Mouse (Mus musculus) stomach, embryonic 15.5 days (tissue): Measurements from ENCODE around the gene A130010J15Rik. TPM values are rescaled to one million over a fixed set of nuclear protein-coding genes. Genes with fewer than 3 reads are reported as not detected.
A peak's percentile ranks its signal among the peaks of the same experiment; 100 is the strongest.

Experiments used
- ATAC-seq: fragments of 200-750 bp; cut with Nextera tagmentation; 2 replicates; pipeline ENCODE4 v1.8.0; 2017; ENCODE audit warnings: low read depth, moderate number of reproducible peaks, moderate TSS enrichment; ENCODE audit not compliant: insufficient read depth, low FRiP score
- H3K27ac ChIP-seq: fragments of 300-500 bp; sonication (generic); 2 replicates; pipeline ENCODE4 v1.5.1; 2015; ENCODE audit warnings: mild to moderate bottlenecking, inconsistent platforms
- H3K27me3 ChIP-seq: fragments of 300-500 bp; sonication (generic); replicated peaks from 2 replicates; pipeline ENCODE4 v1.6.1; 2015; ENCODE audit warnings: inconsistent platforms
- H3K36me3 ChIP-seq: fragments of 300-500 bp; sonication (generic); 2 replicates; pipeline ENCODE4 v1.6.1; 2015; ENCODE audit warnings: inconsistent platforms
- H3K4me1 ChIP-seq: fragments of 300-500 bp; sonication (generic); 2 replicates; pipeline ENCODE4 v1.6.1; 2015; ENCODE audit warnings: inconsistent platforms
- H3K4me2 ChIP-seq: fragments of 300-500 bp; sonication (generic); 2 replicates; pipeline ENCODE4 v1.6.1; 2015; ENCODE audit warnings: mild to moderate bottlenecking, inconsistent platforms
- H3K4me3 ChIP-seq: fragments of 300-500 bp; sonication (generic); replicated peaks from 2 replicates; pipeline ENCODE4 v1.5.1; 2015; ENCODE audit warnings: inconsistent platforms
- H3K9ac ChIP-seq: fragments of 300-500 bp; sonication (generic); 2 replicates; pipeline ENCODE4 v1.6.1; 2015; ENCODE audit warnings: inconsistent platforms
- H3K9me3 ChIP-seq: fragments of 300-500 bp; sonication (generic); 2 replicates; pipeline ENCODE4 v1.6.1; 2016; ENCODE audit warnings: inconsistent platforms
- WGBS: fragments of 180-500 bp; shearing (Covaris S2); methylation state at CpG from one replicate; pipeline ENCODE4 v1.1.7; 2015; 5-methylcytosine and 5-hydroxymethylcytosine counted together
- polyA plus RNA-seq: library from polyadenylated mRNA; unstranded; fragments of >200 nt; fragmentation: Nextera tagmentation; extraction: Ambion mirVana; gene quantifications from 2 replicates; pipeline ENCODE4 v1.2.1, GENCODE M21; 2015

The A130010J15Rik gene
- polyA plus RNA-seq, 1 experiment from 2014 or later: 16.3 TPM

DNA sequence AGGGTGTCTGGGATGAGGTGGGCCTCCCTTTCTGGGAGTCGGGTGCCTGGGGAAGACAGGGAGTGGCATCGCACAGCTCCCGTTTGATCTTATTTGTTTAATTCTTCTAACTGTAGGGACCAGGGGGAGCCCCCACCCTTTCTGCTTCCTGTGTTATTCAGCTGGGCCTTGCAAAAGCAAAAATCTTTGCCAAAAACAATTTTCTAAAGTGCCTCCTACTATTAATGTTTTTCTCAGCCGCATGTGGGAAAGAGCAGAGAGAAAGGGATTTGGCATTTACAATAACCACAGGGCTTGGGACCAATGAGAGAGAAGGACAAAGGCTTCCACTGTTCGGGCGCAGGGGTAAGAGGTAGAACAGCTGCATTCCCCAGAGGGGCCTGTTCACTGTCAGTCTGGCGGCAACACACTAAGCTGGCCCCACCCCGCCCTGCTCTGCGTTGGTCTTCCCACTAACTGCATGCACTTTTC lies 21.3 kb downstream of the A130010J15Rik start:
- H3K4me3 ChIP-seq: no peak overlapping the region
- no peaks in the 10 kb centered on the region for H3K36me3 ChIP-seq
- H3K27ac ChIP-seq: peak overlapping the region; percentile 87
- peak; percentile 90 for ATAC-seq
- no peak overlapping the region for H3K9ac ChIP-seq
- H3K4me2 ChIP-seq: peak overlapping the region; percentile 10; the same call in 1 of the 2 replicates
- no peaks in the 10 kb centered on the region for H3K27me3 ChIP-seq
- WGBS: 8% methylated on average over 9 of the region's 9 CpGs
- no peaks in the 10 kb centered on the region for H3K9me3 ChIP-seq
- H3K4me1 ChIP-seq: peaks cover 28% of the 10 kb centered on the region

DNA sequence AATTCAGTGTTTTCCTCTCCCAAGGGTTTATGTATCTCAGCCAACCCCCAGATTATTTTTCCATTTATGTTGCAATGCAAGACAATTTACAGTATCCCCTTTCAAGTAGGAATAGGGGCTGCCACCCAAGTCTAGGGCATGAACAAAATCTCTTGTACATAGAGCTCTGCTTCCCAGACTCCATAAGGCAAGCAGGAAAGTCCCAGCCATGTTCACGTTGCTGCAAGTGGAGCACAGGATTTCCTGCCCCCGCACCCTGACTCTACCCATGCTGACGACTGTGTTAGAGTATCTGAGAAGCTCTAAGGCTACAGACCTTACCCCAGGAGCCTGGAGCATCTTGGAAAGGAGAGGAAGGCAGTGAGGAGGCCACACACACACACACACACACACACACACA lies 21.9 kb downstream of the A130010J15Rik start:
- WGBS: 32% methylated on average over 3 of the region's 3 CpGs
- Histone ChIP-seq H3K4me1 (peaks cover 28% of the 10 kb centered on the region), H3K9ac (no peak overlapping the region), H3K27ac (peak overlapping the region; percentile 87), H3K4me3 (no peak overlapping the region), H3K36me3 (no peaks in the 10 kb centered on the region), H3K9me3 (no peaks in the 10 kb centered on the region), H3K27me3 (no peaks in the 10 kb centered on the region), H3K4me2 (peak overlapping the region; percentile 10; the same call in 1 of the 2 replicates)
- ATAC-seq: no peak

DNA sequence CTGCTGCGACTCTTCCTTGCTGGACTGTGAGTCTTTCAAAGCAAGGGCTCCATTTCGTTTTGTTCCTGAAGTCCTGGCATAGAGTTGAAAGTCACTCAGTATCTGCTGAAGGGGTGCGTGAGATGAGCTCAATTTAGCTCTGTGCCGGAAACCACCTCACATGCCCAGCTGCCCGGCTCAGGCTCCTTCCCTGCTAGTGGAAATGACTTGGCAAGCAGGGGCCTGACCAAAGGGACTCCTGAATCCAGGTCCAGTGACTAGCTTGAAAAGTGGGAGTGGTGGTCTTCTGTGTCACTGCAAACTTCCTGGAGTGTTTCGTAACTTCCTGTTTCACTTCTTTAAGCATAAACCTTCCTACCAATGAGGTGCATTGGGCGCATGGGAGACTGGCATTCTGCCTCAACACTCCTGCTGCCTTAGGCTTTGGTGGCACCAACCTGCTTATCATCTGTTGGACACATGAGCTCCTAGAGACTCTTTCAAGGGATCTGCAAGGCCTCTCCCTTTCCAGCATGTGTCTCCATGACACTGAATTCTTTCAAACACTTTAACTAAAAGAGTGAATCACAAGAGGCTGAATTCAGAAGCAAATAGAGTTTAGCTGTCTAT lies 23.9 kb downstream of the A130010J15Rik start:
- ATAC-seq: no peak
- Histone ChIP-seq H3K4me3 (no peak overlapping the region), H3K9me3 (no peaks in the 10 kb centered on the region), H3K9ac (no peak overlapping the region), H3K36me3 (no peaks in the 10 kb centered on the region), H3K4me2 (no peak overlapping the region), H3K27me3 (no peaks in the 10 kb centered on the region), H3K27ac (no peak overlapping the region), H3K4me1 (peaks cover 28% of the 10 kb centered on the region)
- 78% methylated on average over 7 of the region's 7 CpGs for WGBS

DNA sequence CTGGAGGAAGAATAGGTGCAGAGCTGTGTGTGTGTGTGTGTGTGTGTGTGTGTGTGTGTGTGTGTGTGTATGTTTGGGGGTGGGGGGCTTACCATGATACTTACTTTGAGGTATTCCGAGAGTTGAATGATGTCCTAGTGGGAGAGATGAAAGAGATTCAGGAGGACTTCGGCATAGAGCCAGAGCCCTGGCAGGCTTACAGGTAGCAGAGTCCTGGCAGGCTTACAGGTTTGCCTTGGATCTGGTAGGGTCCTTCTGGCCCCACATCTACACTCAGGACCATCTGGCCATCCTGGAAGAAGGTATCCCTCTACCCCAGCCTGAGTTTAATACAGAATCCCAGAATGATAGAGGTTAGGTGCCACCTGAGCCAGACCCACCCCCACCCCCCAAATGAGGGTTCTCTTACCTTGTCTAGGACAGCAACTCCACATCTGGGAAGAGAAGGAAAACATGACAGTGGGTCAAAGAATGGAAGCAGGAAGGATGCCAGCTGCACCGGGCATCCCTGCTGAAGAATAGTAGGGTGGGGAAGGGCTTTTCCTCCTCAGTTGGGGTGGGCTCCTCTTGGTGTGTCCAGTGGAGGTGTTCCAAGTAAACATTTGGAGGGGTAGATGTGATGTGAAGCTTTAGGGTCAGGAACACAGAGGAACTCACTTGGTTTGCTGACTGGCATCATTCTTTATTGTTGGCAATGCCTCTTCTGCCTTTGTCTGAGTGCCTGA lies 26.7 kb downstream of the A130010J15Rik start:
- Histone ChIP-seq H3K4me3 (no peak overlapping the region), H3K9ac (no peak overlapping the region), H3K27ac (no peak overlapping the region), H3K27me3 (no peaks in the 10 kb centered on the region), H3K9me3 (no peaks in the 10 kb centered on the region), H3K4me1 (peaks cover 12% of the 10 kb centered on the region), H3K4me2 (no peak overlapping the region), H3K36me3 (no peaks in the 10 kb centered on the region)
- no peak for ATAC-seq
- 71% methylated on average over 3 of the region's 3 CpGs for WGBS

DNA sequence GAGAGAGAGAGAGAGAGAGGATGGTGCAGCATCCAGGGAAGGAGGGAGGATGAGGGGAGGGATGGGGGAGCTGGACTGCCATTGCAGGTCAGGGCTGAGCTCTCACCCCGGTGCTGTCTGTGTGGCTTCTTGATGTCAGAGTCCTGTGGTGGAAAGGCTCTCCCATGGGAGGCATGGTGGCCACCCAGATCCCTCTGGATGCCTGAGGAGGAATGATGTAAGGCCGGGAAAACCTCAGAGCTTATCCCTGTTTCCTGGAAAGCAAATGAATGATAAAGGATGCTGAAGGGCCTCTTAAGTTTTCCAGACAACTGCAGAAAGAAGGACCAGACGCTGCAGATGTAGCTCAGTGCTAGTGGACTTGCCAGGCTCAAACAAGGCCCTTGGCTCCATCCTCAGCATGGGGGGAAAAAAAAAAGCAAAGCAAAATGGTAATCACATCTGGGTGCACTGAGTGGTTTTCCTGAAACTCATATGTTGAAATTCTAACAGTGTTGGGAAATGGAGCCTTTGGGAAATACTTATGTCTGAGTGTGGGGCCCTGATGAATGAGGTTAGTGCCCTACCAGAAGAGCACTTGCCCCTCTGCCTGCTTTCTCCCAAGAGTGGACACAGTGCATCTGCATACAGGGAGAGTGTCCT lies 27.4 kb downstream of the A130010J15Rik start:
- no peak for ATAC-seq

DNA sequence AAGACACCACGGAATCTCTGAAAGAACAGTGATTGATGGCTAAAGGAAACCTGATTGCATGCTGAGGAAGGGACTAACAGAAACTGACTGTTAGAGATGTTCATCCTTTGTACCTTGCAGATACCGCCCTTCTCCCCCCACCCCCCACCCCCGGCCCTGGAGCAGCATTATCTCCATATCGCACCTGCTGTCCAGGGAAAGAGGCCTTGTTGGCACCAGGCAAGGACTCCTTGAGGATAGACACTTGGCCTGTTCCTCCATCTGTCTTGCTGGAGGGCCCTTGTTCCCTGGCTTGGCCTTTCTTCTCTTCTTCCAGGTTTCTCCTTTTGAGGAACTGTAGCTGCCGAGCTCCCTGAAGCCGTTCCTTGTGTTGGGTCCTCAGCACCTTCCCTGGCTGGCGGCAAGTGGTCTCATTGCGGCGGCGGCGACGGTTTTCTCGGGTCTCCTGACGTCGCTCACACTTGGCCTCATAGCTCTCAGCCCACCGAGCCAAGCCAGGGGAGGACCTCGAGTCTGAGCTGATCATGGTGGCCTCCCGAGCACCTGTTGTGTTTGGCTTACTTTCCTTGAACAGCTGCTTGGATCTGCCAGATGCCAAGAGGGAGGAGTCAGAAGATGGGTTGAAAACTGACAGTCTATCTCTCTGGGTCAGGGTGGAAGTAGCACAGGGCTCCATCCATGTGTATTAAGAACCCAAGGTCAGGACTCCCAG lies 29.8 kb downstream of the A130010J15Rik start:
- H3K4me2 ChIP-seq: no peak overlapping the region
- H3K4me3 ChIP-seq: no peak overlapping the region
- no peaks in the 10 kb centered on the region for H3K36me3 ChIP-seq
- no peak for ATAC-seq
- 81% methylated on average over 18 of the region's 18 CpGs for WGBS
- no peaks in the 10 kb centered on the region for H3K9me3 ChIP-seq
- H3K27ac ChIP-seq: no peak overlapping the region
- no peak overlapping the region for H3K9ac ChIP-seq
- H3K27me3 ChIP-seq: no peaks in the 10 kb centered on the region
- no peaks in the 10 kb centered on the region for H3K4me1 ChIP-seq

More for the DNA sequence above, 27.4 kb downstream of the A130010J15Rik start:
- Histone ChIP-seq H3K27ac (no peak overlapping the region), H3K9me3 (no peaks in the 10 kb centered on the region), H3K4me1 (0 out of 2 replicates have a peak, but pooled peaks cover 7% of the 10 kb centered on the region), H3K27me3 (no peaks in the 10 kb centered on the region), H3K4me3 (no peak overlapping the region), H3K4me2 (no peak overlapping the region), H3K9ac (no peak overlapping the region), H3K36me3 (no peaks in the 10 kb centered on the region)
- WGBS: 46% methylated on average over 3 of the region's 3 CpGs

DNA sequence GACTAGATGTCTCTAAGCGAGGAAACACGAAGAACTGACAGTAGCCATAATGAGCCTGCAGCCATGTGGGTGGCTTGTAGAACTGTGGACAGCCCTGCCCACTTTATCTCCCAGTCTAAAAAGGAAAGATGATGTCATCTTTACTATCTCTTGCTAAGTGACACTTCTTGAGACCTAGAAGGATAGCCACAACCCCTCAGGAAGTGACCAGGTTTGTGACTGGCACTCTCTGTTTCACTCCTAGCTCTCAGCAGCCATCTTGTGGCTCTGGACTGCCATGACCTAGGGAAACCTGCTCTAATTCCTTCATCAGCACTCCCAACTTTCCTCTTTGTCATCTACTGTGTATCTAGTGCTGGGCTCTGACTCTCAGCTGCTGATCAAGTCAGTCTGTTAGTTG lies 30.5 kb downstream of the A130010J15Rik start:
- ATAC-seq: no peak; the same call in 1 of the 2 replicates
- Histone ChIP-seq H3K4me2 (no peak overlapping the region), H3K9me3 (no peaks in the 10 kb centered on the region), H3K4me3 (no peak overlapping the region), H3K4me1 (no peaks in the 10 kb centered on the region), H3K36me3 (no peaks in the 10 kb centered on the region), H3K27ac (no peak overlapping the region), H3K27me3 (no peaks in the 10 kb centered on the region), H3K9ac (no peak overlapping the region)
- WGBS: 93% methylated on average over 2 of the region's 2 CpGs

DNA sequence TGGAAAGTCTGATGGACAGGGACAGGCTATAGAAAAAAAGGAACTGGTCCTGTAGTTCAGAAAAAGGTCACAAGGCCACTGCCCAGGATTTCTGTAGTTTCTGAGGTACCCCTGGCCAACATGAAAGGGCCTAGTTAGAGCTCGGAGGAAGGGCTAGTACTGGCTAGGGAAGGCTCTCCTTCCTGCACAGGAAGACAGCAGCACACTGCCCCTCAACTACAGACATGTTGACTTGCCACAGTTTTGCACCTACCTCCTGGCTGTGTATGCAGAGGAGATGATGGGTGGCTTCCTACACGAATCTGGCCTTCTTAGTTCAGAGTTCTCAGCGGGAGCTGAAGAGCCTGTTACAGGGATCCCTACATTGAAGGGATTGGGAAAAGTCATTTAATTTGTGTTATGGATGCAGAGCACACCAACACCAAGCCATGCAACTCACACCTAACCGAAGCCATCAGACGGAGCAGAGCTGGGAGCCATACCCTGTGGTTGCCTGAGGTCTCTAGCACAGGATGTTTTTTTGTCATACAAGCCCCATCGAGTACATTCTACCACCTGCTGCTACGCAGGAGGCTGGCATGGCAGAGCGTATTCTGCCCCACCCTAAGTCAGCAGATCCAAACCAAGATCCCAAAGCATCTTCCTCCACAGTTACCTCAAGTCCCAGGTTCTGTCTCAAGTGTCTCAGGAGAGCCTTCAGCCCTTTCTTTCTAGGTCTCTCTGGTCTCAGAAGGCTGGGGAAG lies 33.0 kb downstream of the A130010J15Rik start:
- WGBS: 77% methylated on average over 8 of the region's 8 CpGs

DNA sequence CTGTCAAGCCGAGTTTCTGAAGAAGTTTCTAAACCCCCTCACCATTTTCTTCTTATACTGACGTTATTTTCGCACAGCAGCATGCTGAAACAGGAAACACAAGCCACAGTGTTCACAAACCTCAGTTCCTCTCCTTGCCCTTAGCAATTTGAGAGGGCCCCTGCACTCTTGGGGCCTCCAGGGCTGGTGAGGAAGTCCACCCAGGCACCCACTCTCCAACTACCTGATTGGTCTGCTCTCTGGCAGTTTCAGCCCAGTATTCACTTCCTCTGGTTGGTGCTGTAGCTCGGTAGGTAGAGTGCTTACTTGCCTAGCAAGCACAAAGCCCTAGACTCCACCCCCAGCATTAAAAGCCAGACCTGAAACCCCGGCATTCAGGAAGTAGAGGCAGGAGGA lies 33.5 kb downstream of the A130010J15Rik start, which contains the start of gene Traf3ip3:
TSS of gene Traf3ip3 (minus strand) at position 321 of the 396 bp plus-strand sequence.
- H3K27me3 ChIP-seq: no peaks in the 10 kb centered on the region

More for the DNA sequence above, 33.0 kb downstream of the A130010J15Rik start:
- Histone ChIP-seq H3K4me2 (no peak overlapping the region), H3K36me3 (no peaks in the 10 kb centered on the region), H3K9me3 (no peaks in the 10 kb centered on the region), H3K4me3 (no peak overlapping the region), H3K4me1 (no peaks in the 10 kb centered on the region), H3K9ac (no peak overlapping the region), H3K27me3 (no peaks in the 10 kb centered on the region), H3K27ac (no peak overlapping the region)
- no peak for ATAC-seq

DNA sequence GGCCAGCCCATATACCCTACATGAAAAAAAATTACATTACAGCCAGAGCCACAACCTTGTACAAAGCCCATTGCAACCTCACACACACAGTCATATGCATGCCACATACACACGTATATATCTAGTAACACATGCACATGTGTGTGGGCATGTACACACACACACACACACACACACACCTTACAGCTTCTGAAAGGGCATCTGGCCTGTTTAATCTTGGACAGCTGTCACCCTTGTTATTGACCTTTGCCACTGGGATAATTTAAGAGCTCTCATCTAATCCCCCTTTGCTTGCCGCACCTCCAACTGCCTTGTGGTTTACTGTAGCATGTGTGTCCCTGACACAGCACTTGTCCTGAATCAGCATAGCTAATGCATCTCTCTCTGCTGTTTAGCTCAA lies 36.0 kb downstream of the A130010J15Rik start:
- no peaks in the 10 kb centered on the region for H3K36me3 ChIP-seq
- no peak for ATAC-seq
- H3K27me3 ChIP-seq: no peaks in the 10 kb centered on the region
- no peak overlapping the region for H3K4me3 ChIP-seq
- no peak overlapping the region for H3K4me2 ChIP-seq
- H3K9ac ChIP-seq: no peak overlapping the region
- no peak overlapping the region for H3K27ac ChIP-seq
- no peaks in the 10 kb centered on the region for H3K4me1 ChIP-seq
- H3K9me3 ChIP-seq: no peaks in the 10 kb centered on the region
- WGBS: 56% methylated on average over 2 of the region's 2 CpGs

More for the DNA sequence above, 33.5 kb downstream of the A130010J15Rik start, which contains the start of gene Traf3ip3:
- Histone ChIP-seq H3K36me3 (no peaks in the 10 kb centered on the region), H3K4me2 (no peak within 1 kb of the TSS), H3K27ac (no peak within 1 kb of the TSS), H3K9me3 (no peaks in the 10 kb centered on the region), H3K9ac (no peak within 1 kb of the TSS), H3K4me1 (no peaks in the 10 kb centered on the region), H3K4me3 (no peak within 1 kb of the TSS)
- no peak for ATAC-seq
- WGBS: 55% methylated on average over 5 of the region's 5 CpGs

DNA sequence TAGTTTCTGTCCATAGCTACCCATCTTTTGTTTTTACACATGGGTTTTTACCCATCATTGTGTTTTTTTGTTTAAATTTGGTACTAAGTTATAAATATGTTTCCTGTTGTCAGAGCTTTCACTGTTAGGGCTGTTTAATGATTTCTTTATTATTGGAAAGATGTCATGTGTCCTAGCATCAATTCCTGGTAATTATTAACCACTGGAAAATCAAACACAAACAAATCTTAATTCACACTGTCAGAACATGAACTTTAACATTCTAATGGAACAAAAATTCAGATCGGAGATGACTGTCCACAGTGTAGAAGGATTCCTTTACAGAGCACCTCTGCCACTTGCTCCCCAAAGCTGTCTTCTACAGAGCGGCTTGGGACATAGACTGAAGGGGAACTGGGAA lies 37.6 kb downstream of the A130010J15Rik start:
- no peak overlapping the region for H3K4me3 ChIP-seq
- 74% methylated on average over 2 of the region's 2 CpGs for WGBS
- no peaks in the 10 kb centered on the region for H3K9me3 ChIP-seq
- no peaks in the 10 kb centered on the region for H3K4me1 ChIP-seq
- ATAC-seq: no peak
- H3K27ac ChIP-seq: no peak overlapping the region
- H3K4me2 ChIP-seq: no peak overlapping the region
- H3K27me3 ChIP-seq: no peaks in the 10 kb centered on the region
- H3K9ac ChIP-seq: no peak overlapping the region
- H3K36me3 ChIP-seq: no peaks in the 10 kb centered on the region
